Mouse (Mus musculus) WW6 (cell line): Measurements from ENCODE around the gene Stat5b.
"Not testable (repeated sequence)": the region's sequence is repeated elsewhere in the genome, so short reads cannot be mapped to it uniquely, and the experiment has no call there.

ENCODE experiments used
- DNase-seq: peaks from one replicate; pipeline ENCODE4 v3.0.0-alpha.2; 2013; ENCODE audit warnings: low read depth, low spot score

The Stat5b gene

GRCm38 (mm10) chr11:100814498-100814897 is 36.0 kb downstream of the Stat5b start:
- DNase-seq = no peak

- no peak for DNase-seq
Observed at GRCm38 (mm10) chr11:100811132-100811531, 39.4 kb downstream of the Stat5b start.

- DNase-seq = no peak
Observed at GRCm38 (mm10) chr11:100810516-100810915, 40.0 kb downstream of the Stat5b start.

DNA sequence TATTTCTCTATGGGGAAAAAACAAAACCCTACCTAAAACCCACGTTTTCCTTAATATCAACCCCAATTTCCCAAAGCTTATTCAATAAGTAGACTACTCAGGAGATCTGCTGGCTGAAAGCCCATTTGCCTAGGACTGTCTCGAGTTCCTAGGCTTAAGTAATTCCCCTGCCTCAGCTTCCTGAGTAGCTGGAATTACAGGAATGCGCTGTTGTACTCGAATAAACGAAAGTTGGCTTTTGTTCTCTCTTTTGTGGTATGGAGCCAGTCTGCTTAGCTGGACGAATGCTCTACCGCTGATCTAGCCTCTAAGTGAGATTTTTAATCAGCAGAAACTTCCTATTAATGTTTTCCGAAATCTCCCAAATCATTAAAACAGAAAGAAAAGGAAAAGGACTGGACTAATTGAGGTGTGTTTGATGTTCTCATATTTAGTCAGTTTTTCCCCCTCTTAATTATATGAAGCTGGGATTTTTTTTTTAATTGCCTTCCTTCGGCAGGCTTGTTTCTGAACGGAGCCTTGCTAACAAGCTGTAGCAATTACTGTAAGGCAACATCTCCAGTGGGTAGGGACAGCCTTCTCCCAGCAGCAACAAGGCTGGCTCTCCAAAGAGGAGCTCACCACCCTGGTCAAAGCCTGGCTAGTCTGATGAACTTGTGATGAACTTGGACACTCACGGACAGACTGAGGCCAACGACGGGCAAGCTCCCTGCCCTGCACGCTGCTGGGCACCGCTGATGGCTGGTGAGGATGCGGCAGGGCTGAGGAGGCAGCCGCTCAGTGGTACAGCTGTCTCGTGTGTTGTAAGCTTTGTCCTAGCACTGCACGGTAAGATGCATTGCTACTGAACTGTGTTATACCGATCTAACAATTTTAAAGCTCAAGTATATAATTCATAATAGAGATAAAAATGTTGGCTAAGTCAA is 43.9 kb downstream of the Stat5b start:
- DNase-seq = no peak

GRCm38 (mm10) chr11:100805535-100805934 is 45.0 kb downstream of the Stat5b start:
- no peak for DNase-seq

GRCm38 (mm10) chr11:100804409-100804808 is 46.1 kb downstream of the Stat5b start:
- DNase-seq = no peak

- DNase-seq = no peak
Observed at GRCm38 (mm10) chr11:100799426-100799825, 51.1 kb downstream of the Stat5b start.

DNA sequence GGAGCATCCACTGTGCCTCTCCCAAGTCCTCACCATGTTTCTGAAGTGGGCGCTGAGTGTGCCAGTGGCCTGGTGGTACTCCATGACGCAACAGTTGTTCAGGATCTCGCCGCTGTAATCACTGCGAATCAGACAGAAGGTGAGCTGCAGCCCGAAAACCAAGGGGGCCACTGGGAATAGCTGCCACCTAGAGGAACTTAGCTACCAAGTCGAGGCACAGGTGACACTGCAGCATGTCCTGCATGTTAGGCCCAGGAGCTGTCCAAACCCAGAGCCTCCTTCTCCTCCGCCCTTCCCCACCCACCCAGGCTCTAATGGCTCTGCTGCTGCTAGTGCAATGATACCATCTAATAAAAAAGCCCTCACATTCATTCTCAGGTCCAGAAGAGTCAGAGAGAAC is 53.9 kb downstream of the Stat5b start:
- DNase-seq = no peak

DNA sequence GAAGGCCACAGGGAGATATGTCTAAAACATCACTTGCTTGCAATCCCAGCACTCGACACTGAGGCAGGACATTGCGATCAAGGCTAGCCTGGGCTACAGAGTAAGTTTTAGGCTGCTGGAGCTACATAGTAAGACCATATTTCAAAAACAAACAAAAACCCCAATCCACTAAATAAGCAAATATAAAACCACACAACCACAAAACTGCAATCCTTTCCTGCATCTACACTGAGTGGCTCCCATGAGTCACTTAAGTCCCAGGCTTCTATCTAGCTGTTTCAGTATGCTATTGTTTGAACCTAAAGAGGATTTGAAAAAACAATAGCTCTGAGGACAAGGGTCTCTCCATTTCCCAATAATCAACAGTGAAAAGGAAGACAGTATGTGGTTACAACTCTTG is 55.1 kb downstream of the Stat5b start:
- DNase-seq = no peak

- no peak for DNase-seq
Observed at GRCm38 (mm10) chr11:100791457-100792049, 59.0 kb downstream of the Stat5b start.

- DNase-seq = not testable (repeated sequence)
Observed at GRCm38 (mm10) chr11:100790644-100791043, 59.9 kb downstream of the Stat5b start.

DNA sequence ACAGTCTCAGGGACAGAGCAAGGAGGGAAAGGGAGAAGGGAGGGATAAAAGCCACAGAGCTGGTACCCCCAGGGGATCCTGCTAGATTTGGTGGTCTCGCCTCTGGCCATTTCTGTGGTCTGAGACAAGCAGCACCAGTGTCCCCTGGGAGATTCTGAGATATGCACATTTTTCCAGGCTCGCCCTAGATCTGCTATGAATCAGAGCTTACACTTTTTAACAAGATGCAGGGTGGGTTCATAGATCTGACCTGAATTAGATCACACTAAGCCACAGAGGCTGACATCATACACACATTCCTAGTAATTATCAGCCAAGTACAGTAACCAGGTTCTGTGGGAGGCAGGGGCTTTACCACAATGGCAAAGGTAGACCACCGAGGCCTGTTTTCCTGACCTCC is 60.8 kb downstream of the Stat5b start:
- no peak for DNase-seq

DNA sequence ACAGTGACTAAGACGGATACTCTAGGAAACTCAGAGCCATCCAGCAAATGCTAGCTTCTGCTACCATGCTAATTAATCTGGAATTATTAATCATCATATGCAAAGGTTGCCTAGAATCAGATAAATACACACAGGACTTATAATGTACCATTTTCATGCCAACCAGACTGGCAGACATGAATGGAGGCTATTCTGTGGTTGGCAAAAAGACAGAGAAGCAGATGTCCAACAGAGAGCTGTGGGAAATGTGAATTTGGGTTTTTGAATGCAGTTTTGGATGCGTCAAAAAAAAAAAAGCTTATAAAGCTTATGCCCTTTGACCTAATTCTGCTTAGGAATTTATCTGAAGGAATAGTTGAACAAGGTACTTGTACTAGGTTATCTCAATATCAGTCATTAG is 64.8 kb downstream of the Stat5b start:
- no peak for DNase-seq

- DNase-seq = no peak
Observed at GRCm38 (mm10) chr11:100784286-100784685, 66.2 kb downstream of the Stat5b start.

DNA sequence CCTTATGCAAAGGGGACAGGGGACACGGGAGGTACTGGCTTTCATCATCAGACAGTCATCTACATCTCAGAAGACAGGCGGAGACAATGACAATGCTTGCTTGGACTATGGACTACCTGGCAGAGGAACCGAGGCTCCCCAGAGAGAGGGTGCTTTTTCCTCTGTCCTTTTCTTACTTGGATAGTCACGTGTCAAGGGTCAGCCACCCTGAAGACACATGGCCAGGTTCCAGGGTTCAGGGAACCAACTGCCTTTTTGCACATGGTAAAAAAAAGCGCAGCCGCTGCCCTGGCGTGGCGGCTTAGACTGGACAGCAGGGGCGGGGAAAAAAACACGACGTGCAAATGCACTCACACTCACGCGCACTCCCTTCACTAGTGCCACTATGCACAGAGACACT is 68.0 kb downstream of the Stat5b start:
- no peak for DNase-seq

- DNase-seq = no peak
Observed at GRCm38 (mm10) chr11:100781763-100782475, 68.6 kb downstream of the Stat5b start.

DNA sequence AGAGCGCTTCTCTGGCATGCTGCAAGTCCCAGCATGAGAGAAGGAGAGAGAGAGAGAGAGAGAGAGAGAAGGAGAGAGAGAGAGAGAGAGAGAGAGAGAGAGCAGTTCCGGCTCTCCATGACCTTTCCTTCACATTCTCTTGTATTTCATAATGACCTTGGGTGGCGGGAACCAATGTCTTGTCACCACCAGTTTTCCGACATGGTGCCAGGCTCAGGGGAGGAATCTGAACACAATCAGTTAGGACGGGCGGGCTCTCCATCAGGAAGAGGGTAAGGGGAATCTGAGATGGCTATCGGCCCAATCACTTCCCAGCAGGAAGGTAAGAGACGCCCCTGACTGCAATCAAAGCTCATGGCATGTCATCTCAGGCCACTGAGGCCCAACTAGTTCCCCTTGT is 70.3 kb downstream of the Stat5b start:
- no peak for DNase-seq

GRCm38 (mm10) chr11:100778069-100778468 is 72.5 kb downstream of the Stat5b start:
- no peak for DNase-seq

DNA sequence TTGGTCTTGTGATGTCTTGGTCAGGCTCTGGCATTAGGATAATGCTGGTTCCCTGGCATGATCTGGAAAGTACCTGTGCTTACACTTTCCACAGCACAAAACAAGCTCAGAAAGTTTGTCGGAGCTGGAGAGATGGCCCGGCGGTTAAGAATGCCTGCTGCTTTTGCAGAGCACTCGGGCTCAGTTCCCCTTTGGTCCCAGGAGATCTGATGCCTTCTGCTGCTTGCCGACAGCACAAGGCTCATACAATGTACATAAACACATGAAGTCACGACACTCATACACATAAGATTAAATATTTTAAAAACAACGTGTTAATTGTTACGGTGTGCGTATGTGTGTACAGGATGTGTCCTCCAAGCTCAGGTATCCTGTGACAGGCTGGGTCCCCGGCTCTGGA is 74.6 kb downstream of the Stat5b start:
- no peak for DNase-seq

- no peak for DNase-seq
Observed at GRCm38 (mm10) chr11:100774261-100774660, 76.3 kb downstream of the Stat5b start.

- no peak for DNase-seq
Observed at GRCm38 (mm10) chr11:100770646-100771408, 79.7 kb downstream of the Stat5b start, which contains the start of gene Ghdc. Gene Ghdc, minus strand, starts transcription at chr11:100770957.

DNA sequence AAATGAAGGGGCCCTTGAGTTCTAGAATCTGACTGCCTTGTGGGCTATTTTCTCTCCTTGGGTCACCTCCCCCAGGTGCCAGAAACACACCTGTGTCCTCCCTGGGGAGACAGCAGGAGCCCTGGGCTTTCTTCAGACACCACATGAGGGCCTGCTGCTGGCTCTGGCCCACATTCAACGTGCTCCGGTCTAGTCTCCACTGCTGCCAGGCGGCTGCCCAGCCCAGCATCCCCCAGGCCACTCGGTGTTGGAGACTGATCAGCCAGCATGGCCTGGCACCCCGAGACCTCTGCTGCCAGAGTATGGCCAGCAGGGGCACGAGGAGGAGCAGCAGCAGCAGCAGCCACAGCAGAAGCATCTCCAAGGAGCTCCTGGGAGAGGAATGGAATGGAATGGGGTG is 80.5 kb downstream of the Stat5b start:
- no peak for DNase-seq
